Mouse (Mus musculus) neutrophil, adult 59 days (primary cell): Measurements from ENCODE around the gene Tbpl2. TPM values are rescaled to one million over a fixed set of nuclear protein-coding genes. Genes with fewer than 3 reads are reported as not detected.

Source experiments
- total RNA-seq, 2 experiments: library from RNA; stranded (reverse); gene quantifications; 1 replicate in 1 of 2; 2 replicates in 1 of 2; pipeline ENCODE4 v1.2.4; 2023

The Tbpl2 gene
- total RNA-seq: not detected

GRCm38 (mm10) chr2:24096495-24096894 lies at the start of gene Tbpl2:
TSS of gene Tbpl2 (minus strand) at chr2:24096595.

GRCm38 (mm10) chr2:24049344-24049990 lies 46.9 kb downstream of the Tbpl2 start, which contains the start of gene Hnmt:
TSS of gene Hnmt (minus strand) at chr2:24049394.

Other genes with a start within 250 kb of the Tbpl2 start
- 10 to 100 TPM; 11.7 to 13.3 TPM for gene Hnmt, start 47.2 kb downstream of the Tbpl2 start, total RNA-seq
- not detected for gene Il1f8, start 56.6 kb upstream of the Tbpl2 start, total RNA-seq
- 100 to 1,000 TPM; 143 to 165 TPM for gene Il1f9, start 89.9 kb upstream of the Tbpl2 start, total RNA-seq
- gene Il1f6, start 118.8 kb upstream of the Tbpl2 start, total RNA-seq: not detected
- not detected for gene Il1f5, start 180.4 kb upstream of the Tbpl2 start, total RNA-seq
- gene Il1f10, start 194.6 kb upstream of the Tbpl2 start, total RNA-seq: not detected
- gene Il1rn, start 240.3 kb upstream of the Tbpl2 start, total RNA-seq: 100 to 1,000 TPM in 1 of 2 experiments, 10 to 100 TPM in 1; 96.3 to 104 TPM